Mouse (Mus musculus) embryonic facial prominence, embryonic 14.5 days (tissue): ENCODE data around the gene Otulin. TPM values are rescaled to one million over a fixed set of nuclear protein-coding genes. Genes with fewer than 3 reads are reported as not detected.

ENCODE experiments used
- ATAC-seq: fragments of 200-750 bp; cut with Nextera tagmentation; 2 replicates; pipeline ENCODE4 v1.8.0; 2017; ENCODE audit warnings: low read depth, moderate number of reproducible peaks, moderate TSS enrichment
- DNase-seq: peaks from one replicate; pipeline ENCODE4 v3.0.0-alpha.2; 2015; ENCODE audit warnings: low spot score
- H3K27ac ChIP-seq: fragments of 300-500 bp; sonication (generic); replicated peaks from 2 replicates; pipeline ENCODE4 v1.5.1; 2014; ENCODE audit warnings: low read depth, mild to moderate bottlenecking, low read length, moderate library complexity
- H3K27me3 ChIP-seq: fragments of 300-500 bp; sonication (generic); replicated peaks from 2 replicates; pipeline ENCODE4 v1.6.1; 2014; ENCODE audit warnings: low read length; ENCODE audit not compliant: control insufficient read depth, insufficient read depth
- H3K36me3 ChIP-seq: fragments of 300-500 bp; sonication (generic); 2 replicates; pipeline ENCODE4 v1.6.1; 2014; ENCODE audit warnings: low read length, mixed read lengths; ENCODE audit not compliant: control insufficient read depth, insufficient read depth
- H3K4me1 ChIP-seq: fragments of 300-500 bp; sonication (generic); 2 replicates; pipeline ENCODE4 v1.6.1; 2014; ENCODE audit warnings: antibody characterized with exemption, low read length; ENCODE audit not compliant: control insufficient read depth, insufficient read depth
- H3K4me2 ChIP-seq: fragments of 300-500 bp; sonication (generic); 2 replicates; pipeline ENCODE4 v1.6.1; 2014; ENCODE audit warnings: low read depth, mild to moderate bottlenecking, low read length, moderate library complexity, mixed read lengths
- H3K4me3 ChIP-seq: fragments of 300-500 bp; sonication (generic); 2 replicates; pipeline ENCODE4 v1.5.1; 2014; ENCODE audit warnings: low read depth, mild to moderate bottlenecking, low read length
- H3K9ac ChIP-seq: fragments of 300-500 bp; sonication (generic); 2 replicates; pipeline ENCODE4 v1.6.1; 2014; ENCODE audit warnings: low read depth, mild to moderate bottlenecking, low read length, moderate library complexity, mixed read lengths
- H3K9me3 ChIP-seq: fragments of 300-500 bp; sonication (generic); 2 replicates; pipeline ENCODE4 v1.6.1; 2016; ENCODE audit warnings: low read length; ENCODE audit not compliant: control insufficient read depth
- WGBS: fragments of 180-500 bp; shearing (Covaris S2); extraction: QIAGEN DNeasy Blood & Tissue Kit; methylation state at CpG from one replicate; pipeline ENCODE4 v1.1.7; 2014; 5-methylcytosine and 5-hydroxymethylcytosine counted together
- polyA plus RNA-seq: library from polyadenylated mRNA; unstranded; fragments of >200 nt; fragmentation: Nextera tagmentation; extraction: Ambion mirVana; gene quantifications from 2 replicates; pipeline ENCODE4 v1.2.1, GENCODE M21; 2014

Otulin gene
- polyA plus RNA-seq, 1 experiment from 2014 or later: 39.7 TPM

GRCm38 (mm10) chr15:27519857-27520256 lies 110.6 kb downstream of the Otulin start:
- WGBS: 90% methylated on average over 7 of the region's 7 CpGs
- Histone ChIP-seq H3K9me3 (no peaks in the 10 kb centered on the region), H3K36me3 (no peaks in the 10 kb centered on the region), H3K27me3 (no peaks in the 10 kb centered on the region), H3K4me2 (no peak overlapping the region), H3K9ac (no peak overlapping the region), H3K4me1 (no peaks in the 10 kb centered on the region), H3K4me3 (no peak overlapping the region), H3K27ac (no peak overlapping the region)
- no peak for DNase-seq
- ATAC-seq: no peak

GRCm38 (mm10) chr15:27518026-27518425 lies 112.5 kb downstream of the Otulin start:
- 71% methylated on average over 8 of the region's 8 CpGs for WGBS
- no peaks in the 10 kb centered on the region for H3K9me3 ChIP-seq
- H3K4me3 ChIP-seq: no peak overlapping the region
- no peak for ATAC-seq
- H3K27me3 ChIP-seq: no peaks in the 10 kb centered on the region
- no peak overlapping the region for H3K9ac ChIP-seq
- no peaks in the 10 kb centered on the region for H3K4me1 ChIP-seq
- H3K36me3 ChIP-seq: no peaks in the 10 kb centered on the region
- DNase-seq: no peak
- H3K27ac ChIP-seq: no peak overlapping the region
- H3K4me2 ChIP-seq: no peak overlapping the region

- Histone ChIP-seq H3K9me3 (no peaks in the 10 kb centered on the region), H3K4me3 (no peak overlapping the region), H3K36me3 (no peaks in the 10 kb centered on the region), H3K4me2 (no peak overlapping the region), H3K27me3 (no peaks in the 10 kb centered on the region), H3K4me1 (no peaks in the 10 kb centered on the region), H3K9ac (no peak overlapping the region), H3K27ac (no peak overlapping the region)
- 39% methylated on average over 1 of the region's 1 CpGs for WGBS
- ATAC-seq (no peak), DNase-seq (no peak)
Observed at GRCm38 (mm10) chr15:27516927-27517326, 113.6 kb downstream of the Otulin start.

- H3K27ac ChIP-seq: no peak overlapping the region
- H3K27me3 ChIP-seq: no peaks in the 10 kb centered on the region
Observed at GRCm38 (mm10) chr15:27508982-27509381, 121.5 kb downstream of the Otulin start.

GRCm38 (mm10) chr15:27508169-27508568 lies 122.3 kb downstream of the Otulin start:
- no peak overlapping the region for H3K9ac ChIP-seq
- H3K4me1 ChIP-seq: peaks cover 5% of the 10 kb centered on the region; the same call in 1 of the 2 replicates
- ATAC-seq: no peak
- WGBS: 90% methylated on average over 7 of the region's 7 CpGs
- no peak overlapping the region for H3K27ac ChIP-seq
- H3K4me2 ChIP-seq: no peak overlapping the region
- no peaks in the 10 kb centered on the region for H3K9me3 ChIP-seq
- H3K27me3 ChIP-seq: no peaks in the 10 kb centered on the region
- H3K36me3 ChIP-seq: no peaks in the 10 kb centered on the region
- DNase-seq: no peak
- H3K4me3 ChIP-seq: no peak overlapping the region

More at GRCm38 (mm10) chr15:27508982-27509381, 121.5 kb downstream of the Otulin start:
- Histone ChIP-seq H3K4me1 (peaks cover 5% of the 10 kb centered on the region; the same call in 1 of the 2 replicates), H3K4me3 (no peak overlapping the region), H3K9me3 (no peaks in the 10 kb centered on the region), H3K4me2 (no peak overlapping the region), H3K9ac (no peak overlapping the region), H3K36me3 (no peaks in the 10 kb centered on the region)
- ATAC-seq (no peak), DNase-seq (no peak)
- 95% methylated on average over 17 of the region's 17 CpGs for WGBS

- Histone ChIP-seq H3K27me3 (no peaks in the 10 kb centered on the region), H3K9ac (no peak overlapping the region), H3K4me3 (no peak overlapping the region), H3K9me3 (no peaks in the 10 kb centered on the region), H3K4me2 (no peak overlapping the region), H3K27ac (no peak overlapping the region), H3K36me3 (no peaks in the 10 kb centered on the region), H3K4me1 (peaks cover 9% of the 10 kb centered on the region; the same call in 1 of the 2 replicates)
- DNase-seq (no peak), ATAC-seq (no peak)
- 80% methylated on average over 15 of the region's 15 CpGs for WGBS
Observed at GRCm38 (mm10) chr15:27506893-27507596, 123.4 kb downstream of the Otulin start.

GRCm38 (mm10) chr15:27506127-27506886 lies 124.2 kb downstream of the Otulin start:
- no peaks in the 10 kb centered on the region for H3K9me3 ChIP-seq
- DNase-seq: no peak
- H3K4me1 ChIP-seq: peaks cover 9% of the 10 kb centered on the region; the same call in 1 of the 2 replicates
- 36% methylated on average over 5 of the region's 5 CpGs for WGBS
- no peak overlapping the region for H3K27ac ChIP-seq
- no peaks in the 10 kb centered on the region for H3K36me3 ChIP-seq
- no peak overlapping the region for H3K9ac ChIP-seq
- H3K27me3 ChIP-seq: no peaks in the 10 kb centered on the region
- ATAC-seq: no peak
- H3K4me3 ChIP-seq: no peak overlapping the region
- H3K4me2 ChIP-seq: no peak overlapping the region

- no peak overlapping the region for H3K27ac ChIP-seq
- no peaks in the 10 kb centered on the region for H3K27me3 ChIP-seq
- ATAC-seq (no peak), DNase-seq (no peak)
- H3K9me3 ChIP-seq: no peaks in the 10 kb centered on the region
- H3K4me3 ChIP-seq: no peak overlapping the region
- 72% methylated on average over 20 of the region's 20 CpGs for WGBS
- no peak overlapping the region for H3K4me2 ChIP-seq
- H3K4me1 ChIP-seq: peaks cover 9% of the 10 kb centered on the region; the same call in 1 of the 2 replicates
- no peaks in the 10 kb centered on the region for H3K36me3 ChIP-seq
- H3K9ac ChIP-seq: no peak overlapping the region
Observed at GRCm38 (mm10) chr15:27503801-27504730, 126.4 kb downstream of the Otulin start.
